Mouse (Mus musculus) limb, embryonic 10.5 days (tissue): ENCODE results near the gene Eif4ebp2. TPM values are rescaled to one million over a fixed set of nuclear protein-coding genes. Genes with fewer than 3 reads are reported as not detected.
"Not testable (repeated sequence)": the region's sequence is repeated elsewhere in the genome, so short reads cannot be mapped to it uniquely, and the experiment has no call there.

Experiments used
- DNase-seq: peaks from one replicate; pipeline ENCODE4 v3.0.0-alpha.2; 2017; ENCODE audit warnings: low spot score
- H3K27ac ChIP-seq: fragments of 300-500 bp; sonication (generic); 2 replicates; pipeline ENCODE4 v1.5.1; 2016; ENCODE audit warnings: mild to moderate bottlenecking
- H3K27me3 ChIP-seq: fragments of 300-500 bp; sonication (generic); 2 replicates; pipeline ENCODE4 v1.6.1; 2016; ENCODE audit warnings: low read depth, mild to moderate bottlenecking; ENCODE audit not compliant: poor library complexity, severe bottlenecking
- H3K36me3 ChIP-seq: fragments of 300-500 bp; sonication (generic); 2 replicates; pipeline ENCODE4 v1.6.1; 2016; ENCODE audit warnings: mild to moderate bottlenecking, moderate library complexity
- H3K4me1 ChIP-seq: fragments of 300-500 bp; sonication (generic); 2 replicates; pipeline ENCODE4 v1.6.1; 2016
- H3K4me3 ChIP-seq: fragments of 300-500 bp; sonication (generic); 2 replicates; pipeline ENCODE4 v1.5.1; 2016; ENCODE audit warnings: mild to moderate bottlenecking, moderate library complexity
- H3K9me3 ChIP-seq: fragments of 300-500 bp; sonication (generic); replicated peaks from 2 replicates; pipeline ENCODE4 v1.6.1; 2016; ENCODE audit warnings: mild to moderate bottlenecking
- WGBS: fragments of 180-500 bp; shearing (Covaris S2); methylation state at CpG from one replicate; pipeline ENCODE4 v1.1.7; 2016; 5-methylcytosine and 5-hydroxymethylcytosine counted together
- polyA plus RNA-seq: library from polyadenylated mRNA; unstranded; fragments of >200 nt; fragmentation: Nextera tagmentation; extraction: Ambion mirVana; gene quantifications from 2 replicates; pipeline ENCODE4 v1.2.1, GENCODE M21; 2016

The Eif4ebp2 gene
- polyA plus RNA-seq, 1 experiment from 2014 or later = 83.2 TPM

- Histone ChIP-seq H3K27ac (no peak overlapping the region), H3K4me1 (peaks cover 29% of the 10 kb centered on the region), H3K4me3 (no peak overlapping the region), H3K27me3 (no peaks in the 10 kb centered on the region), H3K36me3 (no peaks in the 10 kb centered on the region), H3K9me3 (no peaks in the 10 kb centered on the region)
- WGBS = 83% methylated on average over 4 of the region's 4 CpGs
- no peak for DNase-seq
Observed at GRCm38 (mm10) chr10:61479927-61480326, 27.5 kb upstream of the Eif4ebp2 start.

GRCm38 (mm10) chr10:61479461-61479860, 27.0 kb upstream of the Eif4ebp2 start:
- Histone ChIP-seq H3K4me1 (peaks cover 29% of the 10 kb centered on the region), H3K27me3 (no peaks in the 10 kb centered on the region), H3K27ac (no peak overlapping the region), H3K36me3 (no peaks in the 10 kb centered on the region), H3K9me3 (no peaks in the 10 kb centered on the region), H3K4me3 (no peak overlapping the region)
- WGBS = 92% methylated on average over 10 of the region's 10 CpGs
- no peak for DNase-seq

GRCm38 (mm10) chr10:61476440-61477165, 24.1 kb upstream of the Eif4ebp2 start:
- no peaks in the 10 kb centered on the region for H3K36me3 ChIP-seq
- peaks cover 27% of the 10 kb centered on the region for H3K4me1 ChIP-seq
- no peaks in the 10 kb centered on the region for H3K27me3 ChIP-seq
- H3K9me3 ChIP-seq = no peaks in the 10 kb centered on the region
- peak overlapping the region; percentile 92 for H3K27ac ChIP-seq
- no peak for DNase-seq
- peak overlapping the region; percentile 75 for H3K4me3 ChIP-seq
- WGBS = 2% methylated on average over 15 of the region's 15 CpGs

GRCm38 (mm10) chr10:61475594-61476439, 23.4 kb upstream of the Eif4ebp2 start, which contains the start of gene Lrrc20:
TSS of gene Lrrc20 (plus strand) at chr10:61475801.
- no peaks in the 10 kb centered on the region for H3K27me3 ChIP-seq
- peaks cover 27% of the 10 kb centered on the region for H3K4me1 ChIP-seq
- under 1% methylated on average over 70 of the region's 70 CpGs for WGBS
- H3K9me3 ChIP-seq = no peaks in the 10 kb centered on the region
- no peaks in the 10 kb centered on the region for H3K36me3 ChIP-seq
- H3K4me3 ChIP-seq = peak within 1 kb of the TSS; percentile 75
- peak within 1 kb of the TSS; percentile 92 for H3K27ac ChIP-seq
- peak; percentile 93 for DNase-seq

- H3K36me3 ChIP-seq = no peaks in the 10 kb centered on the region
- peaks cover 27% of the 10 kb centered on the region for H3K4me1 ChIP-seq
- no peak overlapping the region for H3K27ac ChIP-seq
- 83% methylated on average over 1 of the region's 1 CpGs for WGBS
- H3K4me3 ChIP-seq = no peak overlapping the region
- H3K27me3 ChIP-seq = no peaks in the 10 kb centered on the region
- no peaks in the 10 kb centered on the region for H3K9me3 ChIP-seq
- DNase-seq = no peak
Observed at GRCm38 (mm10) chr10:61474344-61474743, 21.9 kb upstream of the Eif4ebp2 start.

- 77% methylated on average over 3 of the region's 3 CpGs for WGBS
- no peak for DNase-seq
- Histone ChIP-seq H3K36me3 (no peaks in the 10 kb centered on the region), H3K27me3 (no peaks in the 10 kb centered on the region), H3K4me1 (peaks cover 27% of the 10 kb centered on the region), H3K27ac (no peak overlapping the region), H3K9me3 (no peaks in the 10 kb centered on the region), H3K4me3 (no peak overlapping the region)
Observed at GRCm38 (mm10) chr10:61473640-61474039, 21.2 kb upstream of the Eif4ebp2 start.

GRCm38 (mm10) chr10:61468900-61469299, 16.4 kb upstream of the Eif4ebp2 start:
- Histone ChIP-seq H3K9me3 (no peaks in the 10 kb centered on the region), H3K27me3 (no peaks in the 10 kb centered on the region), H3K4me3 (no peak overlapping the region), H3K36me3 (no peaks in the 10 kb centered on the region), H3K27ac (no peak overlapping the region), H3K4me1 (no peaks in the 10 kb centered on the region)
- DNase-seq = no peak
- 68% methylated on average over 7 of the region's 7 CpGs for WGBS

- 34% methylated on average over 5 of the region's 5 CpGs for WGBS
- Histone ChIP-seq H3K4me1 (no peaks in the 10 kb centered on the region), H3K27ac (no peak overlapping the region), H3K36me3 (no peaks in the 10 kb centered on the region), H3K9me3 (no peaks in the 10 kb centered on the region), H3K4me3 (no peak overlapping the region), H3K27me3 (no peaks in the 10 kb centered on the region)
- DNase-seq = no peak
Observed at GRCm38 (mm10) chr10:61466873-61467272, 14.4 kb upstream of the Eif4ebp2 start.

GRCm38 (mm10) chr10:61466242-61466641, 13.8 kb upstream of the Eif4ebp2 start:
- Histone ChIP-seq H3K4me3 (no peak overlapping the region), H3K4me1 (no peaks in the 10 kb centered on the region), H3K9me3 (no peaks in the 10 kb centered on the region), H3K36me3 (no peaks in the 10 kb centered on the region), H3K27me3 (no peaks in the 10 kb centered on the region), H3K27ac (no peak overlapping the region)
- 71% methylated on average over 8 of the region's 8 CpGs for WGBS
- DNase-seq = no peak

GRCm38 (mm10) chr10:61465009-61465408, 12.5 kb upstream of the Eif4ebp2 start:
- Histone ChIP-seq H3K27me3 (no peaks in the 10 kb centered on the region), H3K9me3 (no peaks in the 10 kb centered on the region), H3K4me3 (no peak overlapping the region), H3K27ac (no peak overlapping the region), H3K36me3 (no peaks in the 10 kb centered on the region), H3K4me1 (no peaks in the 10 kb centered on the region)
- WGBS = 89% methylated on average over 4 of the region's 4 CpGs
- no peak for DNase-seq

- no peak for DNase-seq
- H3K4me1 ChIP-seq = no peaks in the 10 kb centered on the region
- no peaks in the 10 kb centered on the region for H3K27me3 ChIP-seq
- no peaks in the 10 kb centered on the region for H3K36me3 ChIP-seq
- WGBS = 62% methylated on average over 3 of the region's 3 CpGs
- no peak overlapping the region for H3K27ac ChIP-seq
- no peak overlapping the region for H3K4me3 ChIP-seq
- H3K9me3 ChIP-seq = no peaks in the 10 kb centered on the region
Observed at GRCm38 (mm10) chr10:61457182-61457581, 4.7 kb upstream of the Eif4ebp2 start.

- H3K27me3 ChIP-seq, H3K9me3 ChIP-seq, DNase-seq: not testable (repeated sequence)
- peaks cover 27% of the 10 kb centered on the region for H3K36me3 ChIP-seq
- WGBS = 80% methylated on average over 3 of the region's 3 CpGs
- H3K27ac ChIP-seq = 0 out of 2 replicates have a peak overlapping the region, but pooled peaks have one; percentile 95
- H3K4me1 ChIP-seq = peaks cover 22% of the 10 kb centered on the region
- peak overlapping the region; percentile 99 for H3K4me3 ChIP-seq
Observed at GRCm38 (mm10) chr10:61453171-61453570, 710 bp upstream of the Eif4ebp2 start.
